Mouse (Mus musculus) Patski (cell line): ENCODE data around the gene Mturn. TPM values are rescaled to one million over a fixed set of nuclear protein-coding genes. Genes with fewer than 3 reads are reported as not detected.

Source experiments
- ATAC-seq: fragments of 100-300 bp; one replicate; pipeline ENCODE4 v1.8.0; 2021
- CTCF ChIA-PET: fragments of 350-600 bp; sonication (Branson Sonifier 250); formaldehyde crosslinking; loops from one replicate; lab custom pipeline; 2022; ENCODE audit warnings: inconsistent platforms; lab: Charles Lee
- POLR2A ChIA-PET: fragments of 350-600 bp; sonication (Branson Sonifier 250); formaldehyde crosslinking; loops from one replicate; lab custom pipeline; 2022; ENCODE audit warnings: antibody characterized with exemption, inconsistent platforms; lab: Charles Lee
- DNase-seq: peaks from one replicate; pipeline ENCODE4 v3.0.0-alpha.2; 2011; ENCODE audit warnings: low read depth, low spot score
- H3K27me3 ChIP-seq: fragments of 371-371 bp; one replicate; pipeline ENCODE4 v1.5.1; 2021
- CTCF ChIP-seq: fragments of 100-300 bp; IDR thresholded peaks from one replicate; pipeline ENCODE4 v1.5.1; 2021
- in situ Hi-C: fragments of 300-500 bp; cut with MboI; formaldehyde crosslinking; loops from 3 replicates; pipeline ENCODE4 v1.11.1; 2018; ENCODE audit warnings: low pct_unique_long_range_greater_than_20kb, mixed read lengths
- polyA plus RNA-seq: library from polyadenylated mRNA; unstranded; gene quantifications from one replicate; pipeline ENCODE4 v1.2.3, GENCODE M21; 2021

Gene Mturn
- polyA plus RNA-seq, 1 experiment from 2014 or later, result 3.6 TPM

DNA sequence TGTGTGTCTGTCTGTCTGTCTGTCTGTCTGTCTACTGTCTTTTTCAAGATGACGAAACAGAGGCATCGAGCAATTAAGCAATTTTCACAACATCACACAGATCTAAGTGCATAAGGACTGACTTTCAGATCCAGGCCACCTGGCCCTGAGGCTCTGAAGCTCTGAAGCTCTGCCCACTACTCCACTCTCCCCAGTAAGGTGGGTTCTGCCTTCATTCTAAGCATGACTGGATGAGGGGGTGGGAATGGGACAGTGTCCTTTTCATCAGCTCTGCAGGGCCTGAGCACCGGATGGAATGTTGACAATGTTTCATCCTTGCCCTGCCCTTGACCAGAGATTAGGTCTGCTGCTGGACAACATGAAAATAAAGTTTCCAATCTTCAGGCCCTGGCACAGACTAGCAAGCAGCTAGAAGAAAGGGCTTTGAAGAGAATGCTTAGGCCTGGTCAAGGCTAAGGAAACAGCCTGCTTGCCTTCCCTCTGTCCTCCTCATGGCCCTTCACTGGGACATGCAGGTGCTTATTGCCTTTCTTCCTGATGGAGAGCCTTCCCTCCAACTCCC lies 25.3 kb downstream of the Mturn start:
- CTCF ChIA-PET, result interaction anchor here (0.6 to 2.1 kb wide), 2 partner anchors 233 to 310 kb away, joined by 3 to 12 read pairs; no protein-coding TSS in a partner anchor
- no peak for ATAC-seq
- no peak for DNase-seq
- POLR2A ChIA-PET, result no interaction called here
- in situ Hi-C loops, result loop anchor here (10.0 to 25.0 kb wide), 2 partner anchors 108 to 206 kb away; partner anchors contain the start of gene Znrf2
- TF ChIP-seq CTCF, result no peak
- no peaks in the 10 kb centered on the region for H3K27me3 ChIP-seq

DNA sequence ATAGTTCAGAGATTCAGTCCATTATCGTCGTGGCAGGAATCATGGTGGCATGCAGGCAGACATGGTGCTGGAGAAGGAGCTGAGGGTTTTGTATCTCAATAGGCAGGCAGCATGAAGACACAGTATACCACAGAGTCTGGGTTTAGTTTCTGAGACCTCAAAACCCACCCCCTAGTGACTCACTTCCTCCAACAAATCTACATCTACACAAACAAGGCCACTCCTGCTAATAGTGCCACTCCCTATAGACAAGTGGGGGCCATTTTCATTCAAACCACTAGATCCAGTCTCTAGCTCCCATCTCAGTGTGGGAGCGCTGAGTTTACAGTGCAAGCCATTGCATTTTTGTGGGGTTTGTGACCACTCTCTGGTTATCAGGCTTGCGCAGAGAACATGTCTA lies 27.2 kb downstream of the Mturn start:
- ChIA-PET POLR2A (no interaction called here), CTCF (no interaction called here)
- no peaks in the 10 kb centered on the region for H3K27me3 ChIP-seq
- no peak for TF ChIP-seq CTCF
- in situ Hi-C loops, result loop anchor here (10.0 to 25.0 kb wide), 2 partner anchors 106 to 204 kb away; partner anchors contain the start of gene Znrf2
- ATAC-seq (no peak), DNase-seq (no peak)

DNA sequence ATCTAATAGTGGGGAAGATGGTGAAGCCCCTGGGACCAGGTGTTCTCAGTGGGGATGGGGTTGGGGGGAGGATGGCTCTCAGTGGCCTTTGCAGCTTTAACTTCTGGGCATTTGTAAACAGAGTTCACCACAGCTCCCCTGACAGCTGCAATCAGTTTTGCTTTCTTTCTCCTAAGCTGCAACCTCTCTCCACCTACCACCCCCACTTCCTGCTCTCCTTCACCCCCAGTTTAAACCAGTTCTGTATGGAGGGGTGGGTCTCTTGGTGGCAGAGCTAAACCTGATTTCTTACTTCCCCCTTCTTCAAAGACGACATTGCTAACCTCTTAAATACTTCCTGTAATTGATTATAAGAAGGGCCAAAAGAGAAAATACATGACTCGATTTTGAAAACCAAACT lies 34.3 kb downstream of the Mturn start:
- in situ Hi-C loops, result loop anchor here (25.0 kb wide), 1 partner anchor 197 kb away; no protein-coding TSS in a partner anchor
- POLR2A ChIA-PET, result no interaction called here
- H3K27me3 ChIP-seq, result no peaks in the 10 kb centered on the region
- ATAC-seq (no peak), DNase-seq (no peak)
- no peak for TF ChIP-seq CTCF
- CTCF ChIA-PET, result interaction anchor here (1.3 kb wide), 1 partner anchor 10 kb away, joined by 4 read pairs; no protein-coding TSS in a partner anchor

DNA sequence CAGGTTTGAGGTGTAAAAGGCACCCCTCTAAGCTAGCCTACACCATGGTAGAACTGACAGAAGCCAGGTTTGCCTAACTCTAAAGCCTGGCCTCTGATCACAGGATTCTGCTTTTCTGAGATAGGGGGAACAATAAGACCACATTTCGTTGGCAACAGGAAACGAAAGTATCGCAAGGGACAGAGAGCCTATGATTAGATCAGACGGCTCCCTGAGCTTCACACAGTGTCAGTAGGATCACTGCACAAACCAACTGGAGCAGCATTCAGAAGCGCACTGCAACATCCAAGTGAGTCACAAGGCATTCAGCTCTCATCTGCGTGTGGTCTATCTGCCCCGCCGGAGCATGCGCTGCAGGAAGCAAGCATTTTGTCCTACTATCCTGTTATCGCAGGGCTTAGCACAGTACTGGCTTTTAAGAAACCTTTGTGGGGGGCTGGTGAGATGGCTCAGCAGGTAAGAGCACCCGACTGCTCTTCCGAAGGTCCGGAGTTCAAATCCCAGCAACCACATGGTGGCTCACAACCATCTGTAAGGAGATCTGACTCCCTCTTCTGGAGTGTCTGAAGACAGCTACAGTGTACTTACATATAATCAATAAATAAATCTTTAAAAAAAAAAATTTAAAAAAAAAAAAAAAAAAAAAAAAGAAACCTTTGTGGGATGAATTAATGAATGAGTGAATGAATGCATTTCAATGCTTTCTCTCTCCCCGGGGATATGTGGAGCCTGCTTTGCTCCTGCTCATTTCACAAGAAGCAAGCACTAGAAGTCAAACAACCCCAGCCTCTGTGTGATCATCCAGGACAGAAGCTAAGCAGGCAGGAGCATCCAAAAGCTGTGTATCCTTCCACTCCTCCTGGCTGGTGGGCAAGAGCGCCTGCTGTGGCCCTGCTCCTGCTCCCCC lies 37.6 kb downstream of the Mturn start:
- no peak for DNase-seq
- no peaks in the 10 kb centered on the region for H3K27me3 ChIP-seq
- no peak for TF ChIP-seq CTCF
- POLR2A ChIA-PET, result no interaction called here
- no peak for ATAC-seq
- CTCF ChIA-PET, result interaction anchor here (1.2 kb wide), 1 partner anchor 9 kb away, joined by 4 read pairs; no protein-coding TSS in a partner anchor
- in situ Hi-C loops, result loop anchor here (25.0 kb wide), 1 partner anchor 193 kb away; no protein-coding TSS in a partner anchor

DNA sequence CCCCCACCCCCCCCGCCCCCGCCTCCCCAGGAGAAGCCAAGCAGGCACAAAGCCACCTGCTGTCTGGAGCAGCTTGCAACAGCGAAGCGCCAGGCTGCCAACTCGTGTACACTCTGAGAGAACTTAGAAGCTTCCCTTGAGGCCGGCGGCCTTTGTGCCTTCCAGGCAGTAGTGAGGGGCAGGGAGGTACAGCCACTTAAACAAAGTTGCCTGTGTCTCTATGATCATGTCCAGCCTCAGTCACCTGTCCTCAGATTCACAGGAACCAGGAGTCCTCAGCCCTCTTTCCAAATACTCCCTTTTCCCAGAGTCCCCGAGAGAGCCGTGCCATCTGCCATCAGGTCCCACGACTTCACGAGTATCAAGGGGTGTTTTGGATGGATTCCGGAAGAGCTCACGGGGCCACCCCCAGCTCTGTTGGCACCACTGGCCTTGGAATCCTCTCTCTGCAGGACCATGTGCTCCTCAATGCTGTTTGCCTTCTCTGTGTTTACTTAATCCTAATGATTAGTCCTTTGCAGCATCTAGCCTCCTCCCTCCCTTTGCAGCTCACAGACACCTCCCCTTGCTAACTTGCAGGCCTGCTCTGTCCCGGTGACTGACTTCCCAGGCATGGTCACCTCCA lies 38.4 kb downstream of the Mturn start:
- ATAC-seq (no peak), DNase-seq (no peak)
- ChIA-PET CTCF (no interaction called here), POLR2A (no interaction called here)
- no peaks in the 10 kb centered on the region for H3K27me3 ChIP-seq
- TF ChIP-seq CTCF, result no peak
- in situ Hi-C loops, result loop anchor here (25.0 kb wide), 1 partner anchor 193 kb away; no protein-coding TSS in a partner anchor

DNA sequence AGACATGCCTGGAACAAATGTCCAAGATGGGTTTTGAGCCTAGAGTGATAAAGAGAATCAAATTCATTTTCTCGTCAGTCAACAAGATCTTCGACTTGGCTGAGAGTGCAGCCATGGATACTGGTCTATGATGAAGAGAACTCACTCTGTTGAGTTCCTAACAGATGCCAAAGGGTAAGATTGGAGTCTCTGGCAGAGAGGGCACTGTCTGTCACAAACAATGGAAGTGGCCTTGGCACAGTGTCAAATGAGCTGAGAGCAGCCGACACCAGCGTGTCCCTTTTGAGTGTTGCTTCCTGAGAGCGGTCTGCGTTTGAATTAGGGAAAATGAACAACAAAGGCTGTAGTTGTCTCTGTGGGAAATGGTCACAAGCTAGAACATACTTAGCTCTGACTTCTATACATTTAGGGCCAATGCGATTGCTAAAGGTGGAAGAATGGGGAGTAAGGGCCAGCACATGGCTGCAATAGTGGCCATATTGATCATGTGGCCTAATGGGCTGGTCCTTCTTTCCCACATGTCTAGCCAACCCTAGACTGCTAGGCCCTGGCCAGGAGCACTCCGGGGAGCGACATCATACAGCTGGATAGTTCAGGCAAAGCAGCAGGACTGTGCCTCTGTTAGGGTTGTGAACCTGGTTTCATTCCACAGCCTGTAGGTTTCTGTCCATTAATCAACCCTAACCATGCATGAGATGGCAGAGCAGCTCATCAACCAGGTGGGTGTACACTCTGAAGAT lies 39.3 kb downstream of the Mturn start:
- in situ Hi-C loops, result loop anchor here (25.0 kb wide), 1 partner anchor 192 kb away; no protein-coding TSS in a partner anchor
- no peak for DNase-seq
- TF ChIP-seq CTCF, result no peak
- no peak for ATAC-seq
- no peaks in the 10 kb centered on the region for H3K27me3 ChIP-seq
- POLR2A ChIA-PET, result no interaction called here
- CTCF ChIA-PET, result interaction anchor here (0.9 kb wide), 1 partner anchor 8 kb away, joined by 3 read pairs; no protein-coding TSS in a partner anchor

DNA sequence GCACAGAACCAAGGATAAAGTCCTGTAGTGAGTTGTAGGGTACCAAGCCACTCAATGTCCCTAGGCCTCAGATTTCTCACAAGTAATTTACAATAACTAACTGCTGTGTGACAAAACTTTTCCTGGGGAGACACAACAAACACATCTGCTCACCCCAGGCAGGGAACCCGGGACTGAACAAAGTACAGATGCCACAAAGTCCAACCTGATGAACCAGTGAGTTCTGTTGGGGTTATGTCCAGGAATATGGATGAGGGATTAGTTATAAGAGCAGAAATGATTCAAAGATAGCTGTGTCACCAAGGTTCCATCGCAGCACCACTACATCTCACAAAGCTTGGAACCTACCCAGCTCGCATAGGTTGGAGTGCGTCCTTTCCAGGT lies 39.8 kb downstream of the Mturn start:
- ATAC-seq, result peak; percentile 17
- TF ChIP-seq CTCF, result no peak
- DNase-seq, result no peak
- ChIA-PET POLR2A (no interaction called here), CTCF (interaction anchor here (0.9 kb wide), 1 partner anchor 9 kb away, joined by 3 read pairs; no protein-coding TSS in a partner anchor)
- in situ Hi-C loops, result loop anchor here (25.0 kb wide), 1 partner anchor 191 kb away; no protein-coding TSS in a partner anchor
- no peaks in the 10 kb centered on the region for H3K27me3 ChIP-seq

DNA sequence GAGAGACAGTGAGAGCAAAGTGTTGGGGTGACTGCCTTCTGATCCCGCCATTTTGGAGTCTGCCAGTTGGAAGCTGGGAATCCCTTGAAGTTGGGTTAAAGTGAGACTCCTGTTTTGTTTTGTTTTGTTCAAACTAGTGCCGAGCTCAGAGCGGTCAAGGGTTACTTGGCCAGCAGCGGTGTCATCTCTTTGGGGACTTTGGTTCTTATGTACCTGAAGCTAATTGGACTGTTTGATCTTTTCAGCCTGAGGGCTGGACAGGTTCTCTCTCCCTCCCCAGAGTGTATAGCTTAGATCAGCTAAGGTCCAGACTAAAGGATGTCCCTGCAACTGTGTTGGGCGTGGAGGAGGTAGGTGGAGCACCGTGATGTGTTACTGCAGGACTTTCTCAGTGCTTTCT lies 44.9 kb downstream of the Mturn start:
- H3K27me3 ChIP-seq, result no peaks in the 10 kb centered on the region
- ATAC-seq (no peak), DNase-seq (no peak)
- in situ Hi-C loops, result no loop called here
- ChIA-PET CTCF (no interaction called here), POLR2A (no interaction called here)
- no peak for TF ChIP-seq CTCF

DNA sequence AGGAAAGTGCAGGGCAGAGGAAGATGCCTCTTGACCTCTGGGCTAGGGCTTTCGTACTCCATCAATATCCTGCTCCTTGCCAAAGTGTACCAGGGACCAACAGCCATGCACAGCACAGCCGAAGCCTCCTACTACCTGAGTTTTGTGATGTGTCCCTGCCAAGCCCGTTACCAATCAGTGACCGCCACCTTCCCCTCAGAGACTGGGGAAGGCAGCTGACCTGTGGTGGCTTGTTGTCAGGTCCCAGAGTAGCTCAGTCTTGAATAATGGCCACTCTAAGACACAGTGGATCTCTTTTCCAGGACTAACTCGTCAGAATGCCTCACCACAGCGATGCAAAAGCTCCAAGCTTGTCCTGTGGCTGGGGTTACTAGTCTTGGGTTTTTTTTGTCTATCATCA lies 45.4 kb downstream of the Mturn start:
- no peak for ATAC-seq
- TF ChIP-seq CTCF, result no peak
- H3K27me3 ChIP-seq, result no peaks in the 10 kb centered on the region
- POLR2A ChIA-PET, result interaction anchor here (0.6 kb wide), 1 partner anchor 25 kb away, joined by 7 read pairs; no protein-coding TSS in a partner anchor
- DNase-seq, result no peak
- in situ Hi-C loops, result no loop called here
- CTCF ChIA-PET, result interaction anchor here (1.2 kb wide), 1 partner anchor 49 kb away, joined by 3 read pairs; no protein-coding TSS in a partner anchor

DNA sequence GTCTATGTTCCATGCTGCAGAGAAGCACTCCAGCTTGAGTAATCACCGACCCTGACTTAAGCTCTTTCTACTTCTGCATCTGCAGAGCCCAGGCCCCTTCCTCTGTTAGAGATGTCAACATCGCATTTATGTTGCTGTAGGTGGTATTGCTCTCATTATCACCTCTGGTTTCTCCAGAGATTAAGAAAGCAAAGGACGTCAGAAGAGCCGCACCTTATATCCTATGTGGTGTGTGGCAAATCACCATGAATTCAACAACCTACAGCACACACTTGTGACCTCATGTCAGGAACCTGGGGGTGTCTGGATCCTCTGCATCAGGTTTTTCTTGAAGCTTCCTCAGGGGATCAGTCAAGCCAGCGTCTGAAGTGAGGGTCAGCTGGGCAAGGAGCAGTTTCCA lies 46.0 kb downstream of the Mturn start:
- in situ Hi-C loops, result no loop called here
- H3K27me3 ChIP-seq, result no peaks in the 10 kb centered on the region
- no peak for DNase-seq
- ChIA-PET CTCF (interaction anchor here (1.2 to 1.4 kb wide), 3 partner anchors 9 to 48 kb away, joined by 3 to 4 read pairs (median 3); no protein-coding TSS in a partner anchor), POLR2A (no interaction called here)
- ATAC-seq, result no peak
- TF ChIP-seq CTCF, result no peak
